Comparison of ENCODE assay signal across 8 mouse cellular contexts in genomic region chr13:48731046-48731996, GRCm38 (mm10).
DNase-seq lines count a peak whose midpoint lies in the region; ATAC-seq and TF ChIP-seq lines count a peak whose summit lies in the region.

No protein-coding gene starts in this region.

- intact Hi-C loops in heart, postnatal 36 days (cut with DNase I), result loop anchor here (5.0 kb wide), 2 partner anchors 71 to 266 kb away; no protein-coding TSS in a partner anchor

- no peaks in the 10 kb centered on the region for H3K9me3 ChIP-seq in kidney, embryonic 16.5 days (ENCODE audit: low read length)
- H3K9me3 ChIP-seq in liver, embryonic 16.5 days (replicated peaks; ENCODE audit: control insufficient read depth, low read length), result no peaks in the 10 kb centered on the region

- peak overlapping the region; percentile 56 for H3K4me2 ChIP-seq in kidney, embryonic 16.5 days (replicated peaks; ENCODE audit: low read depth, low read length)
- peak overlapping the region; percentile 29; the same call in 1 of the 2 replicates for H3K4me2 ChIP-seq in liver, embryonic 16.5 days (ENCODE audit: low read depth, low read length)

- no peak for DNase-seq in kidney, adult 18-20 months
- DNase-seq in embryo, embryonic 11 days, result peak; percentile 73
- peak; percentile 10 to 17 for DNase-seq in heart, postnatal 36 days
- DNase-seq in left cerebral cortex, adult 18-20 months (ENCODE audit: low spot score in 2 of 2), result no peak
- DNase-seq in gastrocnemius, postnatal 25 days, result no peak

- no peaks in the 10 kb centered on the region for H3K36me3 ChIP-seq in kidney, embryonic 16.5 days (ENCODE audit: insufficient read depth, low read length)
- no peaks in the 10 kb centered on the region for H3K36me3 ChIP-seq in liver, embryonic 16.5 days (ENCODE audit: control insufficient read depth, insufficient read depth)
- no peaks in the 10 kb centered on the region for H3K36me3 ChIP-seq in small intestine, adult 2 months (ENCODE audit: control insufficient read depth, insufficient read depth, low read length)

- no peak overlapping the region for H3K27ac ChIP-seq in kidney, embryonic 16.5 days (ENCODE audit: low read length)
- no peak overlapping the region for H3K27ac ChIP-seq in liver, embryonic 16.5 days (ENCODE audit: low read length)
- peak overlapping the region; percentile 35; the same call in 1 of the 2 replicates for H3K27ac ChIP-seq in small intestine, adult 2 months (ENCODE audit: insufficient read depth, low read depth, low read length)

- TF ChIP-seq POLR2A in small intestine, adult 2 months (IDR thresholded peaks at IDR 0.05; ENCODE audit: low read depth, low read length), result no peak

- under 1% methylated on average over 47 of the region's 51 CpGs for WGBS in kidney, embryonic 16.5 days
- 1% methylated on average over 48 of the region's 51 CpGs for WGBS in liver, embryonic 16.5 days (ENCODE audit: insufficient replicate concordance)
- under 1% methylated on average over 50 of the region's 51 CpGs for WGBS in small intestine, adult 2 months

- H3K27me3 ChIP-seq in kidney, embryonic 16.5 days (ENCODE audit: insufficient read depth, low read length), result peaks cover 56% of the 10 kb centered on the region
- H3K27me3 ChIP-seq in liver, embryonic 16.5 days (ENCODE audit: control insufficient read depth, insufficient read depth, low read depth, low read length), result peaks cover 43% of the 10 kb centered on the region
- H3K27me3 ChIP-seq in small intestine, adult 2 months (ENCODE audit: control insufficient read depth, insufficient read depth, low read length), result no peaks in the 10 kb centered on the region

- peak; percentile 60 for ATAC-seq in kidney, embryonic 16.5 days (ENCODE audit: low FRiP score, low TSS enrichment)
- no peak for ATAC-seq in liver, embryonic 16.5 days (ENCODE audit: low read depth)

- H3K4me3 ChIP-seq in kidney, embryonic 16.5 days (ENCODE audit: low read length), result peak overlapping the region; percentile 38
- H3K4me3 ChIP-seq in liver, embryonic 16.5 days (ENCODE audit: low read depth, low read length), result no peak overlapping the region
- H3K4me3 ChIP-seq in small intestine, adult 2 months (ENCODE audit: low read depth, low read length), result peak overlapping the region; percentile 48

- peaks cover 18% of the 10 kb centered on the region for H3K4me1 ChIP-seq in kidney, embryonic 16.5 days (ENCODE audit: insufficient read depth, low read length)
- H3K4me1 ChIP-seq in liver, embryonic 16.5 days (ENCODE audit: control insufficient read depth, low read depth, low read length), result no peaks in the 10 kb centered on the region; the same call in none of the 2 replicates
- peaks cover 7% of the 10 kb centered on the region for H3K4me1 ChIP-seq in small intestine, adult 2 months (ENCODE audit: control insufficient read depth, insufficient read depth, insufficient read length, low read length)

- H3K9ac ChIP-seq in kidney, embryonic 16.5 days (replicated peaks; ENCODE audit: low read length), result peak overlapping the region; percentile 47; the same call in 1 of the 2 replicates
- no peak overlapping the region for H3K9ac ChIP-seq in liver, embryonic 16.5 days (ENCODE audit: low read depth, low read length)

- TF ChIP-seq CTCF in small intestine, adult 2 months (IDR thresholded peaks at IDR 0.05; ENCODE audit: extremely low read depth, insufficient read length, insufficient replicate concordance, low read depth, low read length), result no peak

Comparison
In these comparisons a context has a peak if more than half of its experiments do, and no peak if none do; other contexts are left out.
1. DNase-seq: peak in embryo, embryonic 11 days (single experiment) and heart, postnatal 36 days (2 of 2); none in kidney, adult 18-20 months (single experiment), left cerebral cortex, adult 18-20 months (0 of 2) and gastrocnemius, postnatal 25 days (single experiment).